9 mouse cellular contexts compared by ENCODE assay signal in the genomic region with DNA sequence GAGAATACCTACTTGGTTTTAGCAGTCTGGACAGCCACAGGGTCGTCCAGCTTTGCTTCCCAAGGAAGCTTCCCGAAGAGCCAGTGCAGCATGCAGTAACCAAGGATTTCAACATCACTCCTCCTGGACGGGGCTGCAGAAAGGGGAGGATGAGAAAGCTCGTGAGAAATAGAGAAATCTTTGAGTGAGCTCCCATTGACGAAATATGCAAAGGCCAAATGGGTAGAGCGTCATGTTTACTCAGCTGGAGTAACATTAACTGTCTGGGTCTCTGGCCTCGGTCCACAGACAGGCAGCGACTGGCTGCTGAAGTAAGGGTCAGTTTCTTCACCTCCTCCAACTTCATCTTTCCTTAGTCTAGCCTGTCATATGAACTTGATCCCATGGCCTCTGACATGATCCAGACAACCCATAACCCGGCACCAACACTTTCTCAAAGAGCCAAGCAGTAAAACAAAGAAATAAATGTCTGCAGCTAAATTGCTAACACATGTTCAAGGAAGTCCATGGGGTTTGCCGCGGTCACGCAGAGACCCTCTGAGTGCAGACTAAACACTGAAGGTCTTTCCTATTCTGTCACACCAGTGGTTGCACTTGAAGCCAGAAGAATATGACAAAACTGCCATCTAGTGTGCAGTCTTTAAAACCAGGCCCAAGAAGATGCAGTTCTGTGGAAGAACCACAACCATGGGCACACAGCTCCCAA.
DNase-seq lines count a peak whose midpoint lies in the region; ATAC-seq lines count a peak whose summit lies in the region.
"Had no signal": no experiment of that assay in that cellular context is flagged by ENCODE, and none has a peak within 500 bp of the region (broad histone marks: within the 10 kb centered on the region; RNA-seq: fewer than 3 reads in every experiment).

No protein-coding gene starts in this region.

- H3K4me3 ChIP-seq in hindbrain, embryonic 12.5 days = no peak overlapping the region
- H3K4me3 ChIP-seq: megakaryocyte, embryonic 14.5 days had no signal

- H3K27ac ChIP-seq in hindbrain, embryonic 12.5 days = peak overlapping the region; percentile 30; the same call in 1 of the 2 replicates

- H3K9ac ChIP-seq in hindbrain, embryonic 12.5 days = no peak overlapping the region

- no peaks in the 10 kb centered on the region for H3K27me3 ChIP-seq in hindbrain, embryonic 12.5 days
- H3K27me3 ChIP-seq: megakaryocyte, embryonic 14.5 days had no signal

- no peaks in the 10 kb centered on the region for H3K9me3 ChIP-seq in hindbrain, embryonic 12.5 days (replicated peaks)
- H3K9me3 ChIP-seq: megakaryocyte, embryonic 14.5 days had no signal

- no peaks in the 10 kb centered on the region for H3K36me3 ChIP-seq in hindbrain, embryonic 12.5 days

- 0 out of 2 replicates have a peak, but pooled peaks cover 2% of the 10 kb centered on the region for H3K4me1 ChIP-seq in hindbrain, embryonic 12.5 days
- H3K4me1 ChIP-seq: megakaryocyte, embryonic 14.5 days had no signal

- no peak overlapping the region for H3K4me2 ChIP-seq in hindbrain, embryonic 12.5 days (replicated peaks)

- 65% methylated on average over 12 of the region's 12 CpGs for WGBS in hindbrain, embryonic 12.5 days

- ATAC-seq in hindbrain, embryonic 12.5 days (ENCODE audit: low FRiP score) = no peak

- DNase-seq in 3T3-L1 (ENCODE audit: low read depth, low spot score) = peak; percentile 14
- DNase-seq in cerebellum, adult 9-10 months = peak; percentile 3
- peak; percentile 18 to 20 for DNase-seq in frontal cortex, postnatal 10 days (ENCODE audit: low spot score in 2 of 2)
- peak; percentile 24 for DNase-seq in layer of hippocampus, adult 9-10 months (ENCODE audit: low spot score)
- DNase-seq in lung, postnatal 10 days = peak; percentile 55
- peak; percentile 62 to 76 for DNase-seq in right cerebral cortex, postnatal 10 days (ENCODE audit: low spot score in 2 of 2)
- DNase-seq in testis, postnatal 10 days (ENCODE audit: low spot score) = no peak
